Mouse (Mus musculus) ES-Bruce4 (cell line): ENCODE measurements around the gene Selenbp1.

Source experiments
- CTCF ChIP-seq: IDR thresholded peaks from one replicate; pipeline ENCODE4 v1.8.1; 2011; ENCODE audit warnings: low read depth, low read length
- EP300 ChIP-seq: IDR thresholded peaks from 2 replicates; pipeline ENCODE4 v1.6.1; 2011; ENCODE audit warnings: low read depth, low read length; ENCODE audit not compliant: insufficient read depth
- POLR2A ChIP-seq: IDR thresholded peaks from one replicate; pipeline ENCODE4 v1.8.1; 2011; ENCODE audit warnings: low read length; ENCODE audit not compliant: insufficient read depth

- no peak for TF ChIP-seq EP300
- TF ChIP-seq CTCF, result no peak
- no peak for TF ChIP-seq POLR2A
Observed at GRCm38 (mm10) chr3:94974026-94974527, 41.2 kb downstream of the Selenbp1 start.
